Mouse (Mus musculus) MEL-GATA-1-ER (cell line): ENCODE results near the gene Nipa1.
"Not testable (repeated sequence)": the region's sequence is repeated elsewhere in the genome, so short reads cannot be mapped to it uniquely, and the experiment has no call there.

Experiments used
- DNase-seq: peaks from one replicate; pipeline ENCODE4 v3.0.0-alpha.2; 2012; ENCODE audit warnings: low read depth; ENCODE audit errors: extremely low read depth

Nipa1 gene

GRCm38 (mm10) chr7:56019930-56020253, at the start of gene Nipa1:
Nipa1 (minus strand) TSS chr7:56019954.
- DNase-seq: no peak

DNA sequence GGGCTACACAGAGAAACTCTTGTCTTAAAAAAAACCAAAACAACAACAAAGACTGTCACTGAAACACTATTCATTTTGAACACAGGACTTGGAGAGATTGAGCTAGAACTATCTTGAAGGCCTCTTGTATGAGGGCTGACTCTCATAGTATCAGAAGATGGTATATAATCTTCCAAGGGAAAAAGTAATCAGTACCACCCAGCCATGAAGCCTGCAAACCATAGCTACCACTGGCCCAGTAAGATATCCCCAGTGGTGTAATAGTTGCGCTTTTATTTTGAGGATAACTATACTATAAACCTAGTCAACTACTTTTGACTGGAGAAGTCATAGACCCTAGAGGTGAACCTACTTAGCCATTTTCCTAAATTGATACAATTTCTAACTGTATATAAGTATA, 46.9 kb upstream of the Nipa1 start:
- DNase-seq: no peak

GRCm38 (mm10) chr7:56066136-56066535, 46.4 kb upstream of the Nipa1 start:
- no peak for DNase-seq

DNA sequence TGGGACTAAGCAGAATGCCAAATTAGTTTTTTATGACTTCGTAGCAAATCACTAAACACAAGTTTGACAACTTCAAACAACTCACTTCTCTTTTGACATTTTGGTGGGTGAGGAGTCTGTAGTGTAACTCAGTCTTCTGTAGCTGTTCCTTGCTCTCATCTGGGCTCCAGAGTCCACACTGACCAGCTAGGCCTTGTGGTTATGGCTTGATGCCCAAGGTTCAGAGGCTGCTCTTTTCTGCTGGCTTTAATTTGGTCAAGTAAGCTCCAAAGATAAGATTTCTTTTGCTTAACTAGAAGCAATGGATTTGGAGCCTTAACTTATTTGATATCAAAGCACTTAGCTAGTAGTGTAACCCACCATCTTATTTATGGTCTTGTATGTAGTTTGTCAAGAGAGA, 45.1 kb upstream of the Nipa1 start:
- no peak for DNase-seq

GRCm38 (mm10) chr7:56055338-56055737, 35.6 kb upstream of the Nipa1 start:
- DNase-seq: no peak

DNA sequence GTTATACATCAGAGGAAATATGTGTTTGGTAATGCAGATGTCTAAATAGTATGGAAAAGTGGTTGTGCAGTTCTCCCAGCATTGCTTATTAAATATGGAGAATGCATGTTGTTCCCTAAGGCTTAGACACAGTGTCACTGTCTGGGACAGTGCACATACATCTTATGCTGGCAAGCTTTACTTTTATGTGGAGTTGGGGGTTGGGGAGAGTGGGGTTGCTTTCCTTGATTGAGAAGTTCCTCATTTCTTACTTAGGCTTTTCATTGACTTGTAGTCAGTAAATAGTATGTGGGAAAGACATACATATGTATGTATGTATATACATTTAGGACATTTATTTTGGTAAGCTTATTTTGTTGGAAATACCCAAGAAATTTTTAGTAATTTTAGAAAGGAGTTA, 33.2 kb upstream of the Nipa1 start:
- DNase-seq: peak; percentile 59

DNA sequence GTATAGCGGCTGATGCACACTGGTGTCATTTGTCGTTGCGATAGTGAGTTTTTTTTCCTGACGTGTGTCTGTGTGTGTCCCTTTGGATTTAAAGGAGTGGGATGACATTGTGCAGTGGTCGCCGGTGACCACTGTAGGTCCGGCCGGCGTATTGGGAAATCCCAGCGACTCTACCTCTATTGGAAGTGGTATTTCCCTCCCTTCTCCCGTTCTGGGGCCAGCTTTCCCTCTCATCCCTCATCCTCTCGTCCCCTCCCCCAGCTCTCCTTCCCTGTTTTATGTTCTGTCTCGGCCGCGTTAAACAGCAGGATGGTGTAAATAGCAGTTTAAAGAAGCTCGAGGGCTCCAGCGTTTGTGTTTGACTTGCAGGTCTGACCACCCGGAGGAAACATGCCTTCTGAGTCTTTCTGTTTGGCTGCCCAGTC, 30.7 kb upstream of the Nipa1 start:
- DNase-seq: peak; percentile 35

DNA sequence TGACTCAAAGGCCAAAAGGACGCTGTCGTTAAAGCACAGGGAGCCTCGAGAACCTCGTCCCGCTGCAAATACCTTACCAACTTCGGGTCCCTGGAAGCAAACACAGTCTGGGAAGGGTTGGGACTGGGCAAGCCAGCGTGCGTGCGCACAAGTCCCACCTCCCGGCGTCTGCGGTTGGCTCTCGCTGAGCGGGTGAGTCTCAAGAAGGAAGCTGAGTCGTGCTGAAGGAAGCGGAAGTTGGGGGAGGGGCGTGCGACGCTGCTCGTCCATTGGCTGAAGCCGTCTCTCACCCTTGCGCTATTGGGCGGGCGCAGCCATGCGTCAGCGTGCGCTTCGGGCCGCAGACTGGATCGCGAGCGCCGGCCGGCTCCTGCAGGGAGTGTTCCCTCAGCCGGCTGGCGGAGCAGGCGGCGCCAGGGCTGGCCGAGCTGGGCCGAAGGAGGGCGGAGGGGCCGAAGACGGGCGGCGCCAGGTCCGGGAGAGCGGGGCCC, 30.1 kb upstream of the Nipa1 start, which contains the start of gene Herc2:
Gene Herc2, plus strand, starts transcription at position 366 of the 491 bp plus-strand sequence.
- peak; percentile 98 for DNase-seq

- no peak for DNase-seq
These were observed 27.4 kb upstream of the Nipa1 start for GRCm38 (mm10) chr7:56047178-56047577.

DNA sequence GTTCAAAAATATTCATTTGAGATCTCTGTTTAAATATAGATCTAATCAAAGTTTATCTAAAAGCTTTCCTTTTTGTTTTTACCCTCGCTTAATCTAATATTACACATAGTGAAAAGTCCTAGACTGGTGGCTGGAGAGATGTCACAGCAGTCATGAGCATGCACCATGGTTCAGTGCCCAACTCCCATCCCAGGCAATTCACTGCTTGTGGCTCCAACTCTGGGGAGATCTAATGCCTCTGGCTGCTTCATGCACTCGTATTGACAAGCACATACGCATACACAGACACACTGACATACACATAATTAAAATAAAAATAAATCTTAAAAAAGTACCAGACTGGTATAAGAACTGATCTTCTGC, 24.5 kb upstream of the Nipa1 start:
- DNase-seq: no peak

DNA sequence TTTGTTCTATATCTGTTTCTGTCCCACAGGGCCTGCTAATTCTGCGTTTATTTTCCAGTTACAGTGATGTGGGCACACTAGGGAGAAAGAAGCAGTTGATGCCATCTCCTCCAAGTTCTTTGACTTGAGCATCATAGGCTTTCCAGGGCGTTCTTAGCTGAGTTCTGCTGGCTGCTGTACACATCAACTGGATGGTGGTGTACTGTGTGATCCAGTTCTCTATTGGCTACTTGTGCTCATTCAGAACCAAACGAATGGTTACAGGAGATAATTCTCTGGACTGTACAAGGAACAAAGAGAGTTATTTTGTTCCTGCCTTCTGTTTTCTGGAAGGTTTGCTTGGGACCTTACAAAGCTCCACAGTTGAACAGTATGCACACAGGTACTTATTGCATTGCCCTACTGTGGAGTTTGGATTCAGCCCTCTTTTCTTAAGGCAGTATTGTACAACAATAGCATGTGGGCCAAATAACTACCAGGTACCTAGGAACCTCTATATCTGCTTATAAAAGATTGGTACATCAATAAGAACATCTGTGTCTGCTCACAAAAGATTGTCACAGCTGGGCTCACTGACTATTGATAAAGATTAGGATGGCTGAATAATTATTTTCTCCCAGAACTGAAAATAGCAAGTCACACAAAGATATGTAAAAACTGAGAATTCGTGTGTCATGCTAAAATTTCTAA, 24.0 kb upstream of the Nipa1 start:
- no peak for DNase-seq

GRCm38 (mm10) chr7:56042353-56042752, 22.6 kb upstream of the Nipa1 start:
- DNase-seq: peak; percentile 78

DNA sequence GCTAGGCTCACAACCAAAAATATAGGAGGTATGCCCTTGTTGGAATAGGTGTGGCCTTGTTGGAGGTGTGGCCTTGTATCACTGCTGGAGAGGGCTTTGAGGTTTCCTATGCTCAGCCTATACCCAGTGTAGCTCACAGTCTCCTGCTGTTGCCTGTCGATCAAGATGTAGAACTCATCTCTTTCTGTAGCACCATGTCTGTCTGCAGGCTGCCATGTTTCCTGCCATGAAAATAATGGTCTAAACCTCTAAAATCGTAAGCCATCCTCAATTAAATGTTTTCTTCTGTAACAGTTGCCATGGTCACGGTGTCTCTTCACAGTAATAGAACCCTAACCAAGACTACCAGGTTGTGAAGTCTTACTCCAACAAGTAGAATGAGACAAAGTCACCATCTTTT, 3.8 kb upstream of the Nipa1 start:
- DNase-seq: no peak

GRCm38 (mm10) chr7:56018972-56019929, 503 bp downstream of the Nipa1 start:
- DNase-seq: peak; percentile 56

GRCm38 (mm10) chr7:56018446-56018971, 1.2 kb downstream of the Nipa1 start:
- no peak for DNase-seq

DNA sequence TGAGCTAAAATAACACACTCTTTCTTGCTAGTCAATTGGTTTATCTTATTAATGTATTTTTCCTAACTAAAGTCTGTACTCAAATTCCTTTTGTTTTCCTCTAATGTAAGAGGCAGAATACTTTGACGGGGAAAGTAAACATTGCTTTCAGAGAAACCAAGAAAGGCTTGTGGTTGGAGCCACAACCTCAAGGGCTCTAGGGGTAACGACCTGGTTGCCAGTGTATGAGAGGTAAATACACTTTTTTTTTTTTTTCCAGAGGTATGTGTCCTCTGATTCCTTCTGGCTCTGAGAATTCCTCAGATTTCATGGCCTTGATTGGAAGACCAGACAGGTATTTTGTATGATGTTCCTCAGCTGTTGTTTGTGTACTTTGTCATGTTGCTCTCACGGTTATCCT, 2.0 kb downstream of the Nipa1 start:
- no peak for DNase-seq

DNA sequence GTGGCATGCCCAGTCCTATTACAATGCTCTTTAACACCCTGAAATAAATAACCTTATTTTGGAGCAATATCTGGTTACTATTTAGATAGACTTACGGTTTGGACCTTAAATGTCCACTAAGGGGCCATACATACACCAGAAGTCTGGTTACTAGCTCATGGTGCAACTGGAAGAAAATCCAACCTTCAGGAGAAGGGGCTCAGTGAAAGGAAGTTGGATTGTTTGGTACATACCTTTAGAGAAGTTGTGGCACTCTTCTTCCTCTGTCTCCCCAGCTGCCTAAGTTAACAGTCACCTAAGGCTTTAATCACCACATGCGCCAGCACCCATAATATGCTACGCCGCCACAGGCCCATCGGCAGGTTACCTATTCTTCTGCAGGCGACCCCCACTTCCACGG, 3.9 kb downstream of the Nipa1 start:
- DNase-seq: no peak

DNA sequence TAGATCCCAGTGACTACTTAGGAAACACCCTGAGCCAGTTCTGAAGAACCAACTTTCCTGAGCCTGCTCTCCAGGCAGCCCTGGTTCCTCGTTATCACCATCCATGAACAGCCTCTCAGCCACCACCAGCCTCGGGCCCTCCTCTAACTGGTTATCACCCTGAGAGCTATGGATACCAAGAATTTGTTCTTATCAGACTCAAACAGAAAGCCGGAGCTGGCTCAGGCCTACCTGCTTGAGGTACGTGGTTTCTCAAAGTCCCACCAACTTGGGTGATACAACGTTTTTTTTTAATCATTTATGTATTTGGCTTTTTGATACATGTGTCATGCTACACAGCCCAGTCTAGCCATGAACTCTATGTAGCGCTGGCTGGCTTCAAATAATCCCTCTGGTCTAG, 4.6 kb downstream of the Nipa1 start:
- peak; percentile 93 for DNase-seq

DNA sequence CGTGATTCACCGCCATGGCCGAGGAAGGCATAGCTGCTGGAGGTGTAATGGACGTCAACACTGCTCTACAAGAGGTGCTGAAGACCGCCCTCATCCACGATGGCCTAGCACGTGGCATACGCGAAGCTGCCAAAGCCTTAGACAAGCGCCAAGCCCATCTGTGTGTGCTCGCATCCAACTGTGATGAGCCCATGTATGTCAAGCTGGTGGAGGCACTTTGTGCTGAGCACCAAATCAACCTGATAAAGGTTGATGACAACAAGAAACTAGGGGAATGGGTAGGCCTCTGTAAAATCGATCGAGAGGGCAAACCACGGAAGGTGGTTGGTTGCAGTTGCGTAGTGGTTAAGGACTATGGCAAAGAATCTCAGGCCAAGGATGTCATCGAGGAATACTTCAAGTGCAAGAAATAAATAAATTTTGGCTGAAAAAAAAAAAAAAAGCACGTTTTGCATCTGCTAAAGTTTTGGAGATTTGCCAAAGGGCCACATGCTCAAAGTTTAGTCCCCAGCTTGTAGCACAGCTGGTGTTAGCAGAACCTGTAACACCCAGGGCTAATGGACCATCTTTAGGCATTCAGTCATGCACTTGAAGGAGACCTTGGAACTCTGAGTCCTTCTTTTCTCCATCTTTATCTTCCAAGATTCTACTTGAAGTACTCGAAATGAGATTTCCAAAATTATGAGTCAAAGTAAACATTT, 5.6 kb downstream of the Nipa1 start:
- DNase-seq: not testable (repeated sequence)

GRCm38 (mm10) chr7:56013261-56014001, 6.3 kb downstream of the Nipa1 start:
- DNase-seq: peak; percentile 53

- no peak for DNase-seq
These were observed 8.8 kb downstream of the Nipa1 start for GRCm38 (mm10) chr7:56011018-56011333.
